ENCODE assay signal across 8 mouse cellular contexts in genomic region chr7:30314721-30315155, GRCm38 (mm10). TPM values are rescaled to one million over a fixed set of nuclear protein-coding genes. Genes with fewer than 3 reads are reported as not detected.
A peak's percentile ranks its signal among the peaks of the same experiment; 100 is the strongest.
DNase-seq lines count a peak whose midpoint lies in the region; ATAC-seq lines count a peak whose summit lies in the region.

TSS of gene Syne4 (plus strand) at chr7:30314807.

- peak within 1 kb of the TSS; percentile 26 to 36 for H3K4me3 ChIP-seq in heart, embryonic 14.5 days (ENCODE audit: control insufficient read depth in 1 of 2, insufficient read depth in 1 of 2, low read depth in 1 of 2, low read length in 2 of 2)
- H3K4me3 ChIP-seq in hindbrain, embryonic 11.5 days (ENCODE audit: low read depth, low read length), result peak within 1 kb of the TSS; percentile 13; the same call in 1 of the 2 replicates
- H3K4me3 ChIP-seq in liver, embryonic 12.5 days, result peak within 1 kb of the TSS; percentile 26

- H3K27me3 ChIP-seq in heart, embryonic 14.5 days (ENCODE audit: control insufficient read depth, insufficient read depth, low read length), result no peaks in the 10 kb centered on the region
- no peaks in the 10 kb centered on the region for H3K27me3 ChIP-seq in hindbrain, embryonic 11.5 days (ENCODE audit: control insufficient read depth, insufficient read depth, low read length)
- H3K27me3 ChIP-seq in liver, embryonic 12.5 days (replicated peaks), result no peaks in the 10 kb centered on the region

- DNase-seq in heart, adult 8-10 months (ENCODE audit: low spot score), result no peak
- no peak for DNase-seq in adrenal gland, postnatal 10 days
- DNase-seq in hindbrain, embryonic 11.5 days (ENCODE audit: low spot score), result no peak
- no peak for DNase-seq in gastrocnemius, adult 18-20 months (ENCODE audit: low spot score)

- 3% methylated on average over 9 of the region's 9 CpGs for WGBS in heart, embryonic 14.5 days
- WGBS in hindbrain, embryonic 11.5 days, result 6% methylated on average over 9 of the region's 9 CpGs
- WGBS in liver, embryonic 12.5 days (ENCODE audit: insufficient replicate concordance), result 11% methylated on average over 9 of the region's 9 CpGs

- peak within 1 kb of the TSS; percentile 67 for H3K9ac ChIP-seq in heart, embryonic 14.5 days (ENCODE audit: low read length)
- no peak within 1 kb of the TSS for H3K9ac ChIP-seq in hindbrain, embryonic 11.5 days (ENCODE audit: low read depth, low read length)
- peak within 1 kb of the TSS; percentile 10; the same call in 1 of the 2 replicates for H3K9ac ChIP-seq in liver, embryonic 12.5 days

- ATAC-seq in heart, embryonic 14.5 days (ENCODE audit: insufficient number of reproducible peaks, insufficient read depth, low FRiP score, low read depth), result no peak
- ATAC-seq in hindbrain, embryonic 11.5 days (ENCODE audit: low FRiP score), result no peak
- ATAC-seq in liver, embryonic 12.5 days, result peak; percentile 11; the same call in 1 of the 2 replicates
- ATAC-seq in inflammation-experienced regulatory T-cells, adult 6 months, result no peak
- no peak for ATAC-seq in megakaryocyte, adult 5-6 weeks (ENCODE audit: poor library complexity, severe bottlenecking)

- H3K36me3 ChIP-seq in heart, embryonic 14.5 days (ENCODE audit: control insufficient read depth, insufficient read depth, low read length), result peaks cover 14% of the 10 kb centered on the region; the same call in 1 of the 2 replicates
- H3K36me3 ChIP-seq in hindbrain, embryonic 11.5 days (ENCODE audit: control insufficient read depth, insufficient read depth, low read length), result no peaks in the 10 kb centered on the region; the same call in 1 of the 2 replicates
- peaks cover 12% of the 10 kb centered on the region; the same call in 1 of the 2 replicates for H3K36me3 ChIP-seq in liver, embryonic 12.5 days

- H3K9me3 ChIP-seq in heart, embryonic 14.5 days (ENCODE audit: control insufficient read depth, low read length), result no peaks in the 10 kb centered on the region
- no peaks in the 10 kb centered on the region for H3K9me3 ChIP-seq in hindbrain, embryonic 11.5 days (ENCODE audit: control insufficient read depth, low read length)
- H3K9me3 ChIP-seq in liver, embryonic 12.5 days (replicated peaks), result no peaks in the 10 kb centered on the region

- peaks cover 6 to 10% of the 10 kb centered on the region in 2 experiments; a peak in 3 of 4 replicates for H3K4me1 ChIP-seq in heart, embryonic 14.5 days (ENCODE audit: control insufficient read depth in 2 of 2, insufficient read depth in 2 of 2, low read length in 2 of 2)
- H3K4me1 ChIP-seq in hindbrain, embryonic 11.5 days (replicated peaks; ENCODE audit: control insufficient read depth, insufficient read depth, low read length), result no peaks in the 10 kb centered on the region
- H3K4me1 ChIP-seq in liver, embryonic 12.5 days, result peaks cover 20% of the 10 kb centered on the region

- H3K4me2 ChIP-seq in heart, embryonic 14.5 days (ENCODE audit: low read length), result peak within 1 kb of the TSS; percentile 59
- peak within 1 kb of the TSS; percentile 18 for H3K4me2 ChIP-seq in hindbrain, embryonic 11.5 days (replicated peaks; ENCODE audit: low read depth, low read length)
- peak within 1 kb of the TSS; percentile 46 for H3K4me2 ChIP-seq in liver, embryonic 12.5 days

- H3K27ac ChIP-seq in heart, embryonic 14.5 days (replicated peaks in 1 of 2; ENCODE audit: control insufficient read depth in 1 of 2, insufficient read depth in 1 of 2, low read depth in 2 of 2, low read length in 2 of 2), result no peak within 1 kb of the TSS
- H3K27ac ChIP-seq in hindbrain, embryonic 11.5 days (ENCODE audit: low read depth, low read length), result no peak within 1 kb of the TSS
- no peak within 1 kb of the TSS for H3K27ac ChIP-seq in liver, embryonic 12.5 days

RNA-seq across cellular contexts. Expression of gene Syne4, which starts in this region (rescaled TPM):
- polyA plus RNA-seq in heart, embryonic 14.5 days (2014; fragmentation: Nextera tagmentation; extraction: Ambion mirVana), result 8.1 and 13.0 TPM in 2 replicates
- 1 to 10 TPM in 1 of 4 experiments, under 1 TPM in 3; 0.46 to 1.9 (median 0.76) TPM for total RNA-seq in heart, adult 8-10 months (2022)
- total RNA-seq in adrenal gland, postnatal 10 days (2021), result 10 to 100 TPM; 17.6 to 22.3 TPM
- polyA plus RNA-seq in hindbrain, embryonic 11.5 days (2014; fragmentation: Nextera tagmentation; extraction: Ambion mirVana), result 17.4 and 18.7 TPM in 2 replicates
- 11.7 and 12.1 TPM in 2 replicates for polyA plus RNA-seq in liver, embryonic 12.5 days (2016; fragmentation: Nextera tagmentation; extraction: Ambion mirVana)
- 10 to 100 TPM in 1 of 3 experiments, 1 to 10 TPM in 2; 4.3 to 14.7 (median 6.4) TPM for polyA plus RNA-seq in inflammation-experienced regulatory T-cells, adult 6 months (2017; shearing (Covaris generic))
- 0.58 and 1.9 TPM in 2 replicates for total RNA-seq in megakaryocyte, adult 5-6 weeks (2015)
- 0.49 and 1.1 TPM in 2 replicates for total RNA-seq in megakaryocyte, adult 5-6 weeks (2017)
- total RNA-seq in gastrocnemius, adult 18-20 months (2021), result 1 to 10 TPM; 2.0 to 2.1 TPM

Comparison
In these comparisons a context has a peak if more than half of its experiments do, and no peak if none do; other contexts are left out.
1. RNA of gene Syne4 (total RNA-seq): 17.6 to 22.3 TPM in adrenal gland, postnatal 10 days; 2.0 to 2.1 TPM in gastrocnemius, adult 18-20 months, 0.49 to 1.9 TPM in megakaryocyte, adult 5-6 weeks and 0.46 to 1.9 TPM in heart, adult 8-10 months; every median in the first group is over 4 times any median in the second.
2. Peak in every context shown above with its lines, with median percentiles within 50 percentile points of each other: H3K4me2 ChIP-seq and H3K4me3 ChIP-seq.